Mouse (Mus musculus): ENCODE results near the gene Spen.

- 0 out of 2 replicates have a peak, but pooled peaks have one; percentile 25 for TF ChIP-seq POLR2A (IDR thresholded peaks at IDR 0.05; ENCODE audit: low read depth, low read length)
- TF ChIP-seq CTCF (IDR thresholded peaks at IDR 0.05; ENCODE audit: extremely low read depth, insufficient read length, insufficient replicate concordance, low read depth, low read length): no peak
Measured at GRCm38 (mm10) chr4:141559131-141559897, 20.9 kb upstream of the Spen start.
